Mouse (Mus musculus): Measurements from ENCODE around the gene Pttg1ip.

The Pttg1ip gene

DNA sequence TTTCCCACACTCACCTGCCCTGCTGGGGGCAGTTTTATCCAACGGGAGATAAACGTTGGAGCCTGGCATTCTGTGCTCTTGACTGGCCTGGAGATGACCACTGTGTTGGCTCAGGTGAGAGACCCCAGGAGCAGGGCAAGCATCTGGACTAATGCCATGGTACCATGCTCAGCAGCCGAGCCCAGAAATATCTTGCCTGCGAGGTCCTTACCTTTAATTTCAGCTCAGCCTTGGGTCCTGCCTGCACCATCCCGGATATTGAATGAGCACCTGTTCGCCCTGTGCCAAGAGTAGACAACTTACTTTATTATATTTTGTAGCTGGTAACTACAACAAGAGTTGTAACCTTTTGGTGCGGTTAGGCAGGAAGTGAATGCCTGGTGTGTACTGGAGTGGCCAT is 25.3 kb downstream of the Pttg1ip start:
- DNase-seq (ENCODE audit: low read depth, low spot score) = no peak

GRCm38 (mm10) chr10:77607441-77607840 is 25.9 kb downstream of the Pttg1ip start:
- no peak for DNase-seq (ENCODE audit: low read depth, low spot score)

DNA sequence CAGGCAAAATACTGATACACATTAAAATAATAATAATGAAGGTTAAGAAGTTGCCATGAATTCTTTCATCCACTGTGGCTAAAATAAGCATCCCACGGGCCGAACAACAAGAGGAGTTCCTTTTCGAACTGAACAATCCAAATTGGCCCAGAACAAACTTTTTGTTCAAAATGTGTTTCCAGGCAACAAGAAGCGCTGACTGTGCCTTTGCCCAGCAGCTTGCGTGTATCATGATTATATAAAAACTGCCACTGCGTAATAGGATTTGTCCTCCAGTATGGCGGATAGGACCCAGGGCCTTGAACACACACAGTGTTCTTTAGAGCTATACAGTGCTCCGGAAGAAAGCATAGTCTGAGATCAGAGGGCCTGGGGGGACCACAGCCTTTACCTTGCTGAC is 27.1 kb downstream of the Pttg1ip start:
- no peak for DNase-seq (ENCODE audit: low read depth, low spot score)

GRCm38 (mm10) chr10:77610221-77610961 is 28.9 kb downstream of the Pttg1ip start:
- DNase-seq (ENCODE audit: low read depth, low spot score) = no peak

DNA sequence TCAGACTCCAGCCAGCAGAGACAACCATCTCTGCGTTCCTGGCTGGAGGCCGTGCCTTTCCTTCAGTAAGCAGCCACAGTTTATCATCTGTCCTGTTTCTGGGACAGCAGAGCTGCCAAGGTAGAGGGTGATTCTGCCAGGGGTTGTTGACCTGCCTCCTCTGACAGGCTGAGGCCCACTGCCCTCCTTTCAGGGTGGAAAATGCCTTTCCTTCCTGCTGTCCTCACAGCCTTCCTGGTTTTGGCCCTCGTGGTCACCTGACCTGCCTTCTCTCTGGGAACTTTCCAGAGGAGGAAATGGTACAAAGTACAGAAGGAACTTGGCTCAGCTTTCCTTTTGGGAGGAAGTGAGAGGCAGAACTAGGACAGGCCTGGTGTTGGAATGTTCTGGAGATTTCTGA is 31.9 kb downstream of the Pttg1ip start:
- DNase-seq (ENCODE audit: low read depth, low spot score) = no peak

DNA sequence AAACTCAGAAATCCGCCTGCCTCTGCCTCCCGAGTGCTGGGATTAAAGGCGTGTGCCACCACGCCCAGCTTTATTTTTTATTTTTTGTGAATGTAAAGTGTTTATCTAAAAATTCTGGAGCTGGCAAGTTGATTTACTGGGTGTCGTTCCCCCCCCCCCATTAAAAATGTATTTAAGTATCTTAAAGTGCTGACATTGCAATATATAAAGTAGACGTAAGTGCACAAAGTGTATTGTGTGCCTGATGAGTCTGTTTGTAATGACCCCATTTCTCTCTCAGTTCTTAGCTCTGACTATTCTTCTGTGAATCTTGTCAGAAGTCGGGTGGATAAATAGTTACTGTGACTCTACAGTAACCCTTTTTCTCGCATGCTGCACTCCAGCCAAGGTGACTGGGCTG is 34.1 kb downstream of the Pttg1ip start:
- DNase-seq (ENCODE audit: low read depth, low spot score) = no peak

- no peak for DNase-seq (ENCODE audit: low read depth, low spot score)
Observed at GRCm38 (mm10) chr10:77616166-77616565, 34.6 kb downstream of the Pttg1ip start.

DNA sequence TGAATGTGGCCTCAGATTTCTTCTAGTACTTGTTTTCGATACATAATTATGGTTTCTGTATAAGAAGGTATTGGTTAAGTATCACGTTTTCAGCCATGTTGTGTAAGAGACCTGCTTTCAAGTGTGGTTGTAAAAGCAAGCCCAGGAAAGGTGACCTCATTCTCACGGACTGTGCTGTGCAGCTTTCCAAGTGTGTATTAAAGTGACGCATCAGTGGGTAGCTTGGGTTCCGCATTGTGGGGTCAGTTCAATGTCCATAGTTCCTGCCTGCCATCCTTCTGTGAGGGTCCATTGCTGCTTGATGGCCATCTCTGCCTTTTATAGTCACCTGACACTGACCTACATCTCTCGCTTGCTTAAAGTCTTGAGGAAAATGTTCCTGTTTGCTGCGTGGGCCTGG is 35.4 kb downstream of the Pttg1ip start:
- DNase-seq (ENCODE audit: low read depth, low spot score) = no peak

DNA sequence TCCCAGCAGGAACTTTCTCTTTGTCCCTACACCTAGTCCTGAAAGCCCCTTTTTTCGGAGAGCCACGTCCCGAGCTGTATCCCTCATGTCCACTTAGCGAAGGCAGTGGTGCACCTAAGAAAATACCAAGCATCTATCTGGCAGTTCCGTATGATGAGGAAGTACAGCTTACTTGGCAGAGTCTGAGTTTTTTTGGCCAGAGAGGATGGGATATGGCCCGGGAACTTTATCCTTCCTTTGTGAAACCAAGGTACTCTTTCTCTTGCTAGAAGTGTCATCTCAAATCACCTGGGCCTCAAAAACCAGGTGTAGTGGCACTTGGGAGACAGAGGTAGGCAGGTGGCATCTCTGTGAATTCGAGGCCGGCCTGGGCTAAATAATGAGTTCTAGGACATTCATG is 40.0 kb downstream of the Pttg1ip start:
- no peak for DNase-seq (ENCODE audit: low read depth, low spot score)

GRCm38 (mm10) chr10:77622055-77622988 is 40.8 kb downstream of the Pttg1ip start, which contains the start of gene Ube2g2:
Ube2g2 (plus strand) TSS chr10:77622275.
- peak; percentile 84 for DNase-seq (ENCODE audit: low read depth, low spot score)

DNA sequence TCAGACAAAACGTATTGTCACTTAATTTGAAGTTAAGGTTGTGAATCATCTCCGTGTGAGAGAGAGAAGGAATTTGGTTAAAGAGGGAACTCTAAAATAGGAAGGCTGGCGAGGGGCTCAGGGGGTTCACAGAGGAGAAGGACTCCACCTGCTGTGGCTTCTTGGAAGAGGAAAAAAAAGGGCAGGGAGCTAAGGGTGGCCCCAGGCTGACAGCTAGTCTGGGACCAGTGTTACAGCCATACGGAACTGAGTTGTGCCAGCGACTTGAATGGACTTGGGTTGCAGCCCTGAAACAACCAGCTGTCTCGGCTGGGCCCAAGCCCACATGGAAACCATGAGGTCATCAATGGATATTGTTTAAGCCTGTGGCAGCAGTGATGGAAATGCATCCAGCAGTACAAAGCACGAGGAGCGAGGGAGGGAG is 41.6 kb downstream of the Pttg1ip start:
- no peak for DNase-seq (ENCODE audit: low read depth, low spot score)

DNA sequence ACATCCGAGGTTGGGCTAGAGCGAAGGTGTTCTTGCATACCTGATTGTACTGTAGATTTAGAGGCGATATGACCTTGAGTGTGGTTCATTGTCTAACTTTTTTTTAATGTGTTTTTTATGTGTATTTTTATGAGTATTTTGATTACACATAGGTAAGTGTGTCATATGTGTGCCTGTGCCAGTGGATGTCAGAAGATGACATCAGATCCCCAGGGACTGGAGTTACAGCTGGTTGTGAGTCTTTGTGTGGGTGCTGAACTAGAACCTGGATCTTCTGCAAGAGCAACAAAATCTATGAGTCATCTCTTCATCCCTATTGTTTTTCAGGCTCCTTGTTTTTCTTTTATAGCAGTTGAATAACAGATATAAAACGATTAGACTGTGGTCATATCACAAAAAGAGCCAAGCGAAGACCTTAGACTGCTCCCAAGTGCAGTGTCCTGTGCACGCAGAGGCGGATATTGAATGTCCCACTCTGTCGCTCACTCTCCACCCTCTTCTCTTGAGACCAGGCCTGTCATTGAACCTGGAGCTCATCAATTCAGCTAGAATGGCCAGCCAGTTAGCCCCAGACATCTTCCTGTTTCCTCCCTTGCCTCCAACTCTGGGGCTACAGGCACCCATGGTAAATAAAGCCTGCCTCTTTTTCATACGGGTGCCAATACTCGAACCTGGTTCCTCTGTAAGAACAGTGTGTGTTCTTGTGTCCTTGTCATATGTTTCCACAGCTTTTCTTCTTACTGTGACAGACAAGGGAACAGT is 42.3 kb downstream of the Pttg1ip start:
- DNase-seq (ENCODE audit: low read depth, low spot score) = no peak

DNA sequence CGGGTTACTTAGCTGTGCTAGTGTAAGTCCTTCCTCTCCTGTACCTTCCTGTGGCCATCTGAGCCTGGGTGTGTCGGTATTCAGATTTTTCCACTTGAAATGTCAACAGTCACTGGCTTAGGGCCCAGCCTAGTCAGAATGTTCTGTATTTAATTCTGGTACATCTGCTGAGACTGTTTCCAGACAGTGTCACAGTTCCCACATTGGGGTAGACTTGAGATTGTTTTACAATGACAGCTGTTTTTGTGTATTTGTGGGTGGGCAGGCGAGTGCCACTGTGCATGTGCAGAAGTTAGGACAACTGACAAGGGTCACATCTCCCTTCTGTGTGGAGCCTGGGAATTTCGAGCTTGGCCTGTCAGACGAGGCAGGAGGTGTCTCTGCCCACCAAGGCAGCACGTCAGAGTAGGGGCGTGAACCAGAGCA is 43.1 kb downstream of the Pttg1ip start:
- DNase-seq (ENCODE audit: low read depth, low spot score) = no peak

DNA sequence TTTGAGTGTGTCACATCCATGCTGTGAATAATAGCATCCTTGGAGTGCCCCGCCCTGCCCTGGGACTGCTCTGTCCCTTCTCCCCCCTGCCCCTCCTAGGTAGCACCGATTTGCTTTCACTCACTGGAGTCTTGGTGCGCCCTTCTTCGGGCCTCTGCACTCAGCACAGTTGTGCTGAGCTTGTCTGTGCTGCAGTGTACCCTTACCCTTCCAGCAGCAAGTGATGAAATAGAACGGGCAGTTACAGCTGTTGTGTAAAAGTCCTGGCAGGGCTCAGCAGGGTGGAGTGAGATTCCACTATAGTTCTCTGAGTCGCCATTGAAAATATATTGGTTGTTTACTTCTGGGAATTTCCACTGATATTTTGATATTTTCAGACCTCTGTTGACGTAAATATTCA is 44.5 kb downstream of the Pttg1ip start:
- no peak for DNase-seq (ENCODE audit: low read depth, low spot score)

- DNase-seq (ENCODE audit: low read depth, low spot score) = no peak
Observed at GRCm38 (mm10) chr10:77626591-77626990, 45.1 kb downstream of the Pttg1ip start.

DNA sequence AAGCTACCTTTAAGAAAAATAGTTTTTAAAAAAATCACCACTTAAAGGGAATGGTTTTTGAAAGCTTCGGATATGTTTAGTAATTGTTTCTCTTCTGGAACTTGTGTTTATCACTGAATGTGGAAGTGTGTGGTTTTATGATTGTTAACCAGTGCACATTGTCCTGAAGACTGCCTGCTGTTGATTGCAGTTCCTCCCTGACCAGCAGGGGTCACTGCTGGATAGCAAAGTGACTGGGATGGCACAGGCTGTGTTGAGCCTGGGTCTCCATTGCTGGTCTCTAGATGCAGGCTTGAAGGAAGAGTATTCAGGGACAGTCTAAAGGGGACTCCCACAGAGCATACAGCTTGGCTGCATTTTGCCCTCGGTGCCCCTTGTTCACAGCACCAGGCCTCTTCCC is 46.0 kb downstream of the Pttg1ip start:
- peak; percentile 83 for DNase-seq (ENCODE audit: low read depth, low spot score)

DNA sequence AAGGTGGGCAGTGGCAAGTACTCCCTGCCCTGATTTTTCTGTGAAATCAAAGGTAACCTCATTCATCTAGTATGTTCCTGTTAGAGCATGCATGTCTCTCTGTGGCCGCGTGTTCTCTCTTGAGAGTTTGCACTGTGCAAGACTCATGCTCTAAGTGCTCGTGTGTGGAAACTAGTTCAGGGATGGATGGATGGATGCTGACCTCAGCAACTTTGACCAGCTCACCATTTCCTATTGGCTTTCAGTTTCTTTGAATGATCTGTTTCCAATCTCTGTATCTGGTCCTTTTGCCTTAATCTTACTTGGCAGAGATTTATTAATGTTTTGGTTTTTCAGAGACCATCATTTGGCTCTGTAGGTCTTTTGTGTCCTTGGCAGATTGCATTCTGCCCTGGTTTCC is 47.6 kb downstream of the Pttg1ip start:
- no peak for DNase-seq (ENCODE audit: low read depth, low spot score)

GRCm38 (mm10) chr10:77629970-77630369 is 48.5 kb downstream of the Pttg1ip start:
- DNase-seq (ENCODE audit: low read depth, low spot score) = no peak

- no peak for DNase-seq (ENCODE audit: low read depth, low spot score)
Observed at GRCm38 (mm10) chr10:77634016-77634415, 52.5 kb downstream of the Pttg1ip start.

- DNase-seq (ENCODE audit: low read depth, low spot score) = no peak
Observed at GRCm38 (mm10) chr10:77634452-77635231, 53.1 kb downstream of the Pttg1ip start.
